Mouse (Mus musculus): ENCODE measurements around the gene Eps8l2. TPM values are rescaled to one million over a fixed set of nuclear protein-coding genes. Genes with fewer than 3 reads are reported as not detected.

The Eps8l2 gene
- polyA plus RNA-seq, 1 experiment: 528 TPM

DNA sequence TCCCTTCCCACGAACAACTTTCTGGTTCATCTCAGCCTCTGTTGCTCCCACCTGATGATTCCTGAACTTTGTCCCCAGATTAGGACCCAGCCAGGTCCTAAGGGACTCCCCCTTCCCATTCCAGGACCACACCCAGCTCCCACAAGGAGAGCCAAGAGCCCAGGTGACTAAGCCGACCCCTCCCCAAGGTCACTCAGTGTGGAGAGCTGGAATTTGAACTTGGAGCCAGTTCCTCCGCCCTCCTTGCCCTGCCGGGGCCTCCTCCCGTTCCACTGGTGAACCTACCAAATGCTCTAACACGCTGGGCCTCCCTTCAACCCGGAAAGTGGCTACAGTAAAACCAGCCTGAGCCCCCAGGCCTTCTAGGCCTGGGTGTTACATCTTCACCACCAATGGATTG is 1.3 kb downstream of the Eps8l2 start:
- no peak for TF ChIP-seq CTCF (IDR thresholded peaks at IDR 0.05; ENCODE audit: extremely low read depth, insufficient read length, insufficient replicate concordance, low read depth, low read length)
- TF ChIP-seq POLR2A (IDR thresholded peaks at IDR 0.05; ENCODE audit: low read depth, low read length): no peak
- Histone ChIP-seq H3K27me3 (ENCODE audit: control insufficient read depth, insufficient read depth, low read length) (no peaks in the 10 kb centered on the region), H3K27ac (ENCODE audit: insufficient read depth, low read depth, low read length) (peak overlapping the region; percentile 98), H3K4me3 (ENCODE audit: low read depth, low read length) (peak overlapping the region; percentile 84), H3K36me3 (ENCODE audit: control insufficient read depth, insufficient read depth, low read length) (peaks cover 22% of the 10 kb centered on the region), H3K4me1 (ENCODE audit: control insufficient read depth, insufficient read depth, insufficient read length, low read length) (peaks cover 36% of the 10 kb centered on the region)
- WGBS: 31% methylated on average over 7 of the region's 7 CpGs

DNA sequence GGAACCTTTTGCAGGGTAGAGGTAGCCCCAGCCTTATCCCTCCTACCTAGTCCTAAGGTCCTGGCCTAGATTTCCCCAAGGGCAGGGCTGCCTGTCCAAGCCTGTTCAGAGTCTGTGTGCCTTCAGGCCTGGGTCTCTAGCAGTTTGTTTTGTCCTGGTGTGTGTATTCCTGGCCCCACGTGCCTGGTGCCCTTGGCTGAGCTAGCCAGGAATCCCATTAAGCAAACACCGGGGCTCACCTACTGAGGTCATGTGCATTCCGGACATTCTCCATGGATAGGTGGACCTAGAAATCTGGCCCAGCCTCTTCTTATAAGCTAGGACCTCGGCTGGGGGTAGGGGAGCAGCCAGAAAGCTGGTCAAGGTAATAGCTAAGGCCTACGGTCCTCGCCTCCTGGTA is 1.8 kb downstream of the Eps8l2 start:
- peak overlapping the region; percentile 98 for H3K27ac ChIP-seq (ENCODE audit: insufficient read depth, low read depth, low read length)
- H3K27me3 ChIP-seq (ENCODE audit: control insufficient read depth, insufficient read depth, low read length): no peaks in the 10 kb centered on the region
- WGBS: 36% methylated on average over 6 of the region's 6 CpGs
- TF ChIP-seq POLR2A (IDR thresholded peaks at IDR 0.05; ENCODE audit: low read depth, low read length) (0 out of 2 replicates have a peak, but pooled peaks have one; percentile 21), CTCF (IDR thresholded peaks at IDR 0.05; ENCODE audit: extremely low read depth, insufficient read length, insufficient replicate concordance, low read depth, low read length) (no peak)
- peak overlapping the region; percentile 84 for H3K4me3 ChIP-seq (ENCODE audit: low read depth, low read length)
- H3K36me3 ChIP-seq (ENCODE audit: control insufficient read depth, insufficient read depth, low read length): peaks cover 22% of the 10 kb centered on the region
- H3K4me1 ChIP-seq (ENCODE audit: control insufficient read depth, insufficient read depth, insufficient read length, low read length): peaks cover 36% of the 10 kb centered on the region

DNA sequence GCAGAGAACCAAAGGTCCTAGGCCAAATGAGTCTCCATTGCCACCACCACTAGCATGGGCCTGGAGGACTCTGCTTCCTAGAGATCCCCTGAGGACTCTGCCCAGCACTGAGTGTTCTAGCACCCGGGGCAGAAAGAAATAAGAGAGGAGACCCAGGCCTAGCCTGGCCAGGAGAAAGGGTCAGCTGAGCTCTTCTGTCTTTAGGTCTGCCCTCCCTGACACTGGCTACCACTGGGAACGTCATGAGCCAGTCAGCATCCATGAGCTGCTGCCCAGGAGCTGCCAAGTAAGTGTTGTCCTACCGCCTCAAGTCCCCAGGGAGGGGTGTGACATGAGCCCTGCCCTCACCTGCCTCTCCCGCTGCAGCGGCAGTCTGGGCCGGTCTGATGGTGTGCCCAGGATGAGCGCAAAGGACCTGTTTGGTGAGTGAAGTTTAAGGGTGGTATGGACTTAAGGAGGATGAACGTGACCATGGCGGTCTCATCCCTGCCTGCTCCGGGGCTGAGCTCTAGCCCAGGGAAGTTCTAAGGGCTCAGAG is 3.1 kb downstream of the Eps8l2 start:
- Histone ChIP-seq H3K27ac (ENCODE audit: insufficient read depth, low read depth, low read length) (peak overlapping the region; percentile 98), H3K27me3 (ENCODE audit: control insufficient read depth, insufficient read depth, low read length) (no peaks in the 10 kb centered on the region), H3K4me1 (ENCODE audit: control insufficient read depth, insufficient read depth, insufficient read length, low read length) (peaks cover 36% of the 10 kb centered on the region), H3K36me3 (ENCODE audit: control insufficient read depth, insufficient read depth, low read length) (peaks cover 27% of the 10 kb centered on the region), H3K4me3 (ENCODE audit: low read depth, low read length) (peak overlapping the region; percentile 84)
- WGBS: 39% methylated on average over 10 of the region's 10 CpGs
- TF ChIP-seq CTCF (IDR thresholded peaks at IDR 0.05; ENCODE audit: extremely low read depth, insufficient read length, insufficient replicate concordance, low read depth, low read length) (no peak), POLR2A (IDR thresholded peaks at IDR 0.05; ENCODE audit: low read depth, low read length) (no peak)

DNA sequence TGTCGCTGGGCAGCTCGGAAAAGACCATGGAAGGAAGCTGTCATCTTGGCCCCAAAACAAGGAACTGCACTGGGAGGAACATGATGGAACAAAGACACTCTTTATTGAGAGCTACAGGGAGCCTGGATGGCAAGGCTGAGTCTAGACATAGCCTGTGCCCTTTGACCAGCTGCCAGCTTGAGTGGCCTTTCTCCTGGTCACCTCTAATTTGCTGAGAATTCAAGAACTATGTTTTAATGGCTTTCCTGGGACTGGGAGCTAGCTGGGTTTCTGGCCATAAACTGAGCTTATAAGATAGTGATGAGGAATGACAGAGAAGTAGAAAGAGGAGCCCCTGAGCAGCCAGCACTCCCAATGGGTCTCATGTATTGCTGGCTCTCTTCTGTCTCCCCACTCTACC is 4.5 kb downstream of the Eps8l2 start:
- Histone ChIP-seq H3K27ac (ENCODE audit: insufficient read depth, low read depth, low read length) (peak overlapping the region; percentile 98), H3K4me1 (ENCODE audit: control insufficient read depth, insufficient read depth, insufficient read length, low read length) (peaks cover 29% of the 10 kb centered on the region), H3K36me3 (ENCODE audit: control insufficient read depth, insufficient read depth, low read length) (peaks cover 31% of the 10 kb centered on the region), H3K27me3 (ENCODE audit: control insufficient read depth, insufficient read depth, low read length) (no peaks in the 10 kb centered on the region), H3K4me3 (ENCODE audit: low read depth, low read length) (peak overlapping the region; percentile 34)
- WGBS: 26% methylated on average over 2 of the region's 2 CpGs
- no peak for TF ChIP-seq CTCF (IDR thresholded peaks at IDR 0.05; ENCODE audit: extremely low read depth, insufficient read length, insufficient replicate concordance, low read depth, low read length)
- no peak for TF ChIP-seq POLR2A (IDR thresholded peaks at IDR 0.05; ENCODE audit: low read depth, low read length)

- Histone ChIP-seq H3K27ac (ENCODE audit: insufficient read depth, low read depth, low read length) (peak overlapping the region; percentile 98), H3K4me1 (ENCODE audit: control insufficient read depth, insufficient read depth, insufficient read length, low read length) (peaks cover 24% of the 10 kb centered on the region), H3K4me3 (ENCODE audit: low read depth, low read length) (peak overlapping the region; percentile 34; the same call in 1 of the 2 replicates), H3K27me3 (ENCODE audit: control insufficient read depth, insufficient read depth, low read length) (no peaks in the 10 kb centered on the region), H3K36me3 (ENCODE audit: control insufficient read depth, insufficient read depth, low read length) (peaks cover 31% of the 10 kb centered on the region)
- TF ChIP-seq POLR2A (IDR thresholded peaks at IDR 0.05; ENCODE audit: low read depth, low read length) (no peak), CTCF (IDR thresholded peaks at IDR 0.05; ENCODE audit: extremely low read depth, insufficient read length, insufficient replicate concordance, low read depth, low read length) (no peak)
- WGBS: 23% methylated on average over 7 of the region's 7 CpGs
Measured at GRCm38 (mm10) chr7:141343696-141344095, 5.0 kb downstream of the Eps8l2 start.

DNA sequence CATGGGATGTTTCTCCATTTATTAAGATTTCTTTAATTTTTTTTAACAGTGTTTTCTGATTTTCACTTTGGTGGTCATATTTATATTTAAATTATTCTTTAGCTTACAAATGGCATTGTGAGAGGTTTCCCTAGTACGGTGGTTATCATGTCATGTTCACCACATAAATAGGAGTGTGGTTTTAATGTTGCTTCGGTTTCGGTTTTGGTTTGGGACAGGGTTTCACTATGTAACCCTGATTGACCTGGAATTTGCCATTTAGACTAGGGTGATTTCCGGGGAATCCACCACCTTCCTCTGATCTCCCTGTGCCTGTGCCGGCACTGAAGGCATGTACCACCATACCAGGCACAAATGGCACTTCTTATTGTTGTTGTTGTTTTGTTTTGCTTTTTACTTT is 6.1 kb downstream of the Eps8l2 start:
- 41% methylated on average over 5 of the region's 5 CpGs for WGBS

DNA sequence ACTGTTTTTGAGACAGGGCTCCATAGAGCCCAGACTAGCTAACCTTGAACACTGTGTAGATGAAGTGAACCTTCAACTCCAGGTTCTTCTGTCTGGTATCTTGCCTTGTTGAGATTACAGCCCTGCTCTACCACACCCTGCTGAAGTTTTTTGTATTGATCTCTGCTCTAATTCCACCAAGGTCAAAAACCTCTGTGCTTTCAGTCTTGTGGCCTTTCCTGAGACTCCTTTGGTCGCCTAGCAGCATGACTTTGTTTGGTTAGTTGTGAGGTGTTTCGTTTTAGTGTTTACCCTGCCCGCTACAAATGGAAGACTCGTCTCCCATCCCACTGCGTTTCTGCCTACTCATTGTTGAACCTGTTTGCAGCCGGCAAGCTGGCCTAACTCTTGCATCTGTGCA is 12.4 kb downstream of the Eps8l2 start:
- TF ChIP-seq POLR2A (IDR thresholded peaks at IDR 0.05; ENCODE audit: low read depth, low read length) (no peak), CTCF (IDR thresholded peaks at IDR 0.05; ENCODE audit: extremely low read depth, insufficient read length, insufficient replicate concordance, low read depth, low read length) (no peak)
- H3K27ac ChIP-seq (ENCODE audit: insufficient read depth, low read depth, low read length): peak overlapping the region; percentile 62
- no peak overlapping the region for H3K4me3 ChIP-seq (ENCODE audit: low read depth, low read length)
- H3K36me3 ChIP-seq (ENCODE audit: control insufficient read depth, insufficient read depth, low read length): peaks cover 34% of the 10 kb centered on the region
- no peaks in the 10 kb centered on the region for H3K27me3 ChIP-seq (ENCODE audit: control insufficient read depth, insufficient read depth, low read length)
- 22% methylated on average over 6 of the region's 6 CpGs for WGBS
- peaks cover 9% of the 10 kb centered on the region for H3K4me1 ChIP-seq (ENCODE audit: control insufficient read depth, insufficient read depth, insufficient read length, low read length)

More for the DNA sequence above, 6.1 kb downstream of the Eps8l2 start:
- no peak for TF ChIP-seq CTCF (IDR thresholded peaks at IDR 0.05; ENCODE audit: extremely low read depth, insufficient read length, insufficient replicate concordance, low read depth, low read length)
- no peak for TF ChIP-seq POLR2A (IDR thresholded peaks at IDR 0.05; ENCODE audit: low read depth, low read length)
- H3K27me3 ChIP-seq (ENCODE audit: control insufficient read depth, insufficient read depth, low read length): no peaks in the 10 kb centered on the region
- peaks cover 24% of the 10 kb centered on the region for H3K4me1 ChIP-seq (ENCODE audit: control insufficient read depth, insufficient read depth, insufficient read length, low read length)
- peaks cover 33% of the 10 kb centered on the region for H3K36me3 ChIP-seq (ENCODE audit: control insufficient read depth, insufficient read depth, low read length)
- H3K27ac ChIP-seq (ENCODE audit: insufficient read depth, low read depth, low read length): no peak overlapping the region; the same call in 1 of the 2 replicates
- H3K4me3 ChIP-seq (ENCODE audit: low read depth, low read length): no peak overlapping the region

All from small intestine, adult 2 months (tissue).